Mouse (Mus musculus) C2C12 (cell line): ENCODE results near the gene Fnip1.

ENCODE experiments used
- CTCF ChIP-seq: IDR thresholded peaks from one replicate; pipeline ENCODE4 v1.5.1; 2011; ENCODE audit not compliant: control insufficient read depth, insufficient read depth, insufficient read length
- USF1 ChIP-seq: IDR thresholded peaks from one replicate; pipeline ENCODE4 v1.6.1; 2011; ENCODE audit warnings: low read depth, mild to moderate bottlenecking, control low read depth, moderate library complexity

DNA sequence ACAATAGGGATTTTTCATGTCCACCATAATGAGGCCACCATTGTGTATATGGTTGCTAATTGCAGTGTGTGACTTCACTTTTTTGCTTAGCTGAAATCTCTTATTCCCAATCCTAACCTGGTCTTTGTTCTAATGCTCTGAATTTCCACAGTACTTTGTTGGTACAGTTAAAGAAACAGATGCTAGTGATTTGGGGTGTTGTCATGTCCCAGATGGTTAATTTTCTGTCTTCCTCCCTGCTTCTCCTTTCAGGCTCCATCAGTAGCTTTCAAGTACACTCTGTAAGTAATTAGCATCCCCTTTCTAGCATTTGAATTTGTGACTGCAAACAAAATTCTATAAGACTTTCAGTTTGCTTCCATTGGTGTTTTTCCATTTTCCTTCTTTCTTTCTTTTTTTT lies 102.3 kb downstream of the Fnip1 start:
- TF ChIP-seq CTCF: no peak
- no peak for TF ChIP-seq USF1
